Mouse (Mus musculus) CH12.LX (cell line): ENCODE data around the gene A430078G23Rik. TPM values are rescaled to one million over a fixed set of nuclear protein-coding genes. Genes with fewer than 3 reads are reported as not detected.

ENCODE experiments used
- DNase-seq: peaks from one replicate; pipeline ENCODE4 v3.0.0-alpha.2; 2013; ENCODE audit errors: extremely low read depth
- H3K27ac ChIP-seq: 2 replicates; pipeline ENCODE4 v1.5.1; 2012; ENCODE audit warnings: low read depth, mild to moderate bottlenecking, control low read depth, moderate library complexity; ENCODE audit not compliant: insufficient read depth
- H3K27me3 ChIP-seq: replicated peaks from 2 replicates; pipeline ENCODE3; 2012; ENCODE audit warnings: inconsistent platforms
- H3K36me3 ChIP-seq, 2 experiments: replicated peaks in 1 of 2; 2 replicates each; pipeline versions ENCODE3 to v1.6.1; 2012; ENCODE audit warnings: inconsistent platforms in 1 of 2, low read length in 1 of 2, mild to moderate bottlenecking in 1 of 2, mixed read lengths in 1 of 2, moderate library complexity in 1 of 2; ENCODE audit not compliant: control insufficient read depth in 1 of 2, insufficient read depth in 1 of 2
- H3K4me1 ChIP-seq, 2 experiments: 2 replicates each; pipeline ENCODE4 v1.6.1; 2012; ENCODE audit warnings: inconsistent platforms in 1 of 2, moderate library complexity in 1 of 2; ENCODE audit not compliant: insufficient read depth in 2 of 2, control insufficient read depth in 1 of 2
- H3K4me2 ChIP-seq: 2 replicates; pipeline ENCODE4 v1.6.1; 2012; ENCODE audit warnings: low read depth, mild to moderate bottlenecking, control low read depth; ENCODE audit not compliant: poor library complexity, insufficient read depth, severe bottlenecking
- H3K4me3 ChIP-seq, 3 experiments: fragments of 150-350 bp in 1 of 3; sonication (generic) in 1 of 3; replicated peaks in 1 of 3; 2 replicates each; pipeline versions ENCODE3 to v1.5.1; 2011 to 2012; ENCODE audit warnings: low read depth in 2 of 3, low read length in 2 of 3, mild to moderate bottlenecking in 2 of 3, moderate library complexity in 2 of 3, control low read depth in 1 of 3, improper control_type of control experiment in 1 of 3, inconsistent platforms in 1 of 3, mixed read lengths in 1 of 3; ENCODE audit not compliant: poor library complexity in 1 of 3
- H3K79me2 ChIP-seq: replicated peaks from 2 replicates; pipeline ENCODE4 v1.6.1; 2012; ENCODE audit warnings: mild to moderate bottlenecking, moderate library complexity; ENCODE audit not compliant: control insufficient read depth, poor library complexity, insufficient read depth, severe bottlenecking; ENCODE audit errors: extremely low read depth
- H3K9ac ChIP-seq: 2 replicates; pipeline ENCODE4 v1.6.1; 2012; ENCODE audit warnings: low read depth, mild to moderate bottlenecking, control low read depth, moderate library complexity; ENCODE audit not compliant: insufficient read depth
- H3K9me3 ChIP-seq: replicated peaks from 2 replicates; pipeline ENCODE3; 2012; ENCODE audit warnings: low read length, inconsistent platforms, mixed read lengths
- CTCF ChIP-seq, 2 experiments: IDR thresholded peaks in 1 of 2; conservative IDR thresholded peaks in 1 of 2; 2 replicates each; pipeline ENCODE4 v1.5.1; 2011 to 2012; ENCODE audit warnings: low read depth in 2 of 2, low read length in 2 of 2, improper control_type of control experiment in 1 of 2, inconsistent platforms in 1 of 2, mild to moderate bottlenecking in 1 of 2, moderate library complexity in 1 of 2
- E2F4 ChIP-seq: IDR thresholded peaks from 2 replicates; pipeline ENCODE4 v1.6.1; 2011; ENCODE audit warnings: low read depth, low read length, improper control_type of control experiment; ENCODE audit not compliant: insufficient replicate concordance
- EP300 ChIP-seq: IDR thresholded peaks from 2 replicates; pipeline ENCODE4 v1.6.1; 2011; ENCODE audit warnings: low read length, improper control_type of control experiment
- JUN ChIP-seq: IDR thresholded peaks from 2 replicates; pipeline ENCODE4 v1.6.1; 2011; ENCODE audit warnings: low read depth, mild to moderate bottlenecking, low read length, improper control_type of control experiment, moderate library complexity; ENCODE audit not compliant: insufficient read depth
- KAT2A ChIP-seq: IDR thresholded peaks from 2 replicates; pipeline ENCODE4 v1.6.1; 2012; ENCODE audit warnings: low read length, improper control_type of control experiment, inconsistent platforms; ENCODE audit not compliant: insufficient replicate concordance
- MAFK ChIP-seq: IDR thresholded peaks from 2 replicates; pipeline ENCODE4 v1.6.1; 2011; ENCODE audit warnings: low read length, improper control_type of control experiment; ENCODE audit not compliant: insufficient replicate concordance
- MAZ ChIP-seq: IDR thresholded peaks from 2 replicates; pipeline ENCODE4 v1.6.1; 2012; ENCODE audit warnings: low read depth, mild to moderate bottlenecking, inconsistent platforms, low read length, improper control_type of control experiment, moderate library complexity
- MEF2A ChIP-seq: IDR thresholded peaks from 2 replicates; pipeline ENCODE4 v1.6.1; 2014; ENCODE audit warnings: low read depth, mild to moderate bottlenecking, inconsistent platforms, low read length, improper control_type of control experiment, borderline replicate concordance
- NELFE ChIP-seq: IDR thresholded peaks from 2 replicates; pipeline ENCODE4 v1.6.1; 2011; ENCODE audit warnings: low read depth, low read length, improper control_type of control experiment
- PAX5 ChIP-seq: IDR thresholded peaks from 2 replicates; pipeline ENCODE4 v1.6.1; 2012; ENCODE audit warnings: low read length, inconsistent platforms, mixed read lengths
- SIN3A ChIP-seq: IDR thresholded peaks from 2 replicates; pipeline ENCODE4 v1.6.1; 2012; ENCODE audit warnings: low read length, improper control_type of control experiment, inconsistent platforms
- SMC3 ChIP-seq: IDR thresholded peaks from 2 replicates; pipeline ENCODE4 v1.6.1; 2011; ENCODE audit warnings: low read depth, low read length, improper control_type of control experiment
- UBTF ChIP-seq: IDR thresholded peaks from 2 replicates; pipeline ENCODE4 v1.6.1; 2012; ENCODE audit warnings: low read depth, mild to moderate bottlenecking, inconsistent platforms, low read length, improper control_type of control experiment, moderate library complexity
- ZKSCAN1 ChIP-seq: IDR thresholded peaks from 2 replicates; pipeline ENCODE4 v1.6.1; 2012; ENCODE audit warnings: low read depth, inconsistent platforms, low read length, improper control_type of control experiment, borderline replicate concordance
- ZMIZ1 ChIP-seq: IDR thresholded peaks from 2 replicates; pipeline ENCODE4 v1.6.1; 2012; ENCODE audit warnings: low read depth, mild to moderate bottlenecking, inconsistent platforms, low read length, improper control_type of control experiment
- ZNF384 ChIP-seq: IDR thresholded peaks from 2 replicates; pipeline ENCODE4 v1.6.1; 2012; ENCODE audit warnings: low read depth, low read length, improper control_type of control experiment, inconsistent platforms
- dilution Hi-C: fragments of 300-500 bp; cut with MboI; formaldehyde crosslinking; loops from 2 replicates; pipeline ENCODE4 v1.14.3; 2020; ENCODE audit warnings: low sequenced_read_pairs; ENCODE audit not compliant: extremely low pct_unique_long_range_greater_than_20kb, extremely low pct_ligation_motif_present
- in situ Hi-C: fragments of 300-500 bp; cut with MboI; formaldehyde crosslinking; loops from 3 replicates; pipeline ENCODE4 v1.14.3; 2019; ENCODE audit warnings: low sequenced_read_pairs, low pct_ligation_motif_present, low pct_unique_long_range_greater_than_20kb, mixed read lengths
- polyA plus RNA-seq: library from polyadenylated mRNA; unstranded; fragments of >175 nt; gene quantifications from 2 replicates; pipeline ENCODE4 v1.2.1, GENCODE M21; 2012; ENCODE audit warnings: low read depth; ENCODE audit not compliant: insufficient read length
- total RNA-seq, 2 experiments: library from RNA; depleted of rRNA; stranded (reverse); fragments of 300-350 nt in 1 of 2; fragments of >200 nt in 1 of 2; gene quantifications; 2 replicates each; pipeline ENCODE4 v1.2.3; 2012 to 2014

Gene A430078G23Rik
- total and polyA plus RNA-seq, 3 experiments = not detected

- 0 out of 4 replicates have a peak, but pooled peaks cover 0 to 4% of the 10 kb centered on the region in 2 experiments for H3K4me1 ChIP-seq
- in situ Hi-C loops = no loop called here
- TF ChIP-seq JUN (no peak), SMC3 (no peak), PAX5 (no peak), CTCF (conservative IDR thresholded peaks at IDR 0.05 in 1 of 2, IDR thresholded peaks at IDR 0.05 in 1 of 2; ENCODE audit: low read depth in 2 of 2, low read length in 2 of 2) (no peak), ZMIZ1 (no peak), ZKSCAN1 (no peak), E2F4 (no peak), NELFE (no peak), MEF2A (no peak), MAFK (no peak), SIN3A (no peak), EP300 (no peak), KAT2A (no peak), ZNF384 (no peak), UBTF (no peak)
- H3K9ac ChIP-seq = no peak overlapping the region
- DNase-seq = no peak
- no peaks in the 10 kb centered on the region for H3K27me3 ChIP-seq
- H3K4me2 ChIP-seq = no peak overlapping the region
- no peak overlapping the region for H3K27ac ChIP-seq
- dilution Hi-C loops = no loop called here
- H3K4me3 ChIP-seq = no peak overlapping the region
- H3K9me3 ChIP-seq = no peaks in the 10 kb centered on the region
- no peaks in the 10 kb centered on the region for H3K36me3 ChIP-seq
- no peaks in the 10 kb centered on the region for H3K79me2 ChIP-seq
Measured at GRCm38 (mm10) chr8:3345337-3345736, 7.9 kb upstream of the A430078G23Rik start.

GRCm38 (mm10) chr8:3346691-3347413, 6.4 kb upstream of the A430078G23Rik start:
- no peaks in the 10 kb centered on the region for H3K79me2 ChIP-seq
- H3K9me3 ChIP-seq = no peaks in the 10 kb centered on the region
- dilution Hi-C loops = no loop called here
- H3K36me3 ChIP-seq = no peaks in the 10 kb centered on the region
- no peak overlapping the region for H3K9ac ChIP-seq
- in situ Hi-C loops = no loop called here
- no peak for DNase-seq
- no peak overlapping the region for H3K27ac ChIP-seq
- H3K4me3 ChIP-seq = no peak overlapping the region
- no peaks in the 10 kb centered on the region for H3K27me3 ChIP-seq
- no peak overlapping the region for H3K4me2 ChIP-seq
- 0 out of 4 replicates have a peak, but pooled peaks cover 0 to 4% of the 10 kb centered on the region in 2 experiments for H3K4me1 ChIP-seq
- TF ChIP-seq MAFK (no peak), SMC3 (no peak), MAZ (no peak)
